In the genomic region with DNA sequence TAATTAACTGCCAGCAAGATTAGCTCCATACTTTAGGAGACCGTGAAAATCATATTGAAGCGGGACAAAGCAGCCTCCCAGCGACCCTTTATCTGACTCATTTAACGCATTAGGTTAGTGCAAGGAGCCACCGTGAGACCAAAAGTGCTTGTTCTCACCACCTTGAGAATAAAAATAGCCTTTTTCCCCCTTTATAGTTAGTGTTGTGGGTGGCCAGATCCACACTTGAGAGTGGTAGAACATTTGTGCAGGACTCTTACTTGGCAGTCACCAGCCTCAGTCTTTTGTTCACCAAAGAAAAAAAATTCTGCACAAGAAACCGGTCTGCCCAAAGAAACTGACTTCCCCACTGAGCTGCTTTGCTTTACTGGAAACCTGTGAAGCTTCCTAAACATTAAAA, we compare ENCODE assay signal across 20 mouse cellular contexts. TPM values are rescaled to one million over a fixed set of nuclear protein-coding genes. Genes with fewer than 3 reads are reported as not detected.
A peak's percentile ranks its signal among the peaks of the same experiment; 100 is the strongest.
DNase-seq lines count a peak whose midpoint lies in the region; ATAC-seq lines count a peak whose summit lies in the region.
"Had no signal": no experiment of that assay in that cellular context is flagged by ENCODE, and none has a peak within 500 bp of the region (broad histone marks: within the 10 kb centered on the region; RNA-seq: fewer than 3 reads in every experiment).

No protein-coding gene starts in this region.

- H3K36me3 ChIP-seq in hindbrain, embryonic 11.5 days (ENCODE audit: control insufficient read depth, insufficient read depth, low read length): no peaks in the 10 kb centered on the region
- peaks cover 24% of the 10 kb centered on the region for H3K36me3 ChIP-seq in hindbrain, embryonic 13.5 days
- no peaks in the 10 kb centered on the region for H3K36me3 ChIP-seq in midbrain, embryonic 11.5 days (ENCODE audit: control insufficient read depth, insufficient read depth, low read length)
- H3K36me3 ChIP-seq in midbrain, embryonic 10.5 days: no peaks in the 10 kb centered on the region

- no peak overlapping the region for H3K4me3 ChIP-seq in hindbrain, embryonic 11.5 days (ENCODE audit: low read depth, low read length)
- no peak overlapping the region for H3K4me3 ChIP-seq in hindbrain, embryonic 13.5 days
- no peak overlapping the region for H3K4me3 ChIP-seq in midbrain, embryonic 11.5 days (ENCODE audit: low read depth, low read length)
- H3K4me3 ChIP-seq in midbrain, embryonic 10.5 days: no peak overlapping the region
- H3K4me3 ChIP-seq: embryonic facial prominence, embryonic 12.5 days; forebrain, embryonic 15.5 days; heart, embryonic 13.5 days had no signal

- peak; percentile 13 for DNase-seq in embryo, embryonic 10.5 days (ENCODE audit: low spot score)
- DNase-seq in embryo, embryonic 10 days (ENCODE audit: low spot score): no peak
- DNase-seq in hindbrain, embryonic 11.5 days (ENCODE audit: low spot score): peak; percentile 18
- DNase-seq in midbrain, embryonic 11.5 days (ENCODE audit: low spot score, missing footprints): peak; percentile 86
- no peak for DNase-seq in midbrain, embryonic 10.5 days (ENCODE audit: low spot score)
- no peak for DNase-seq in adrenal gland, postnatal 14 days
- DNase-seq: adrenal gland, adult 8-10 months; B cell, adult 2 months; cerebellum, adult 18-20 months; cerebellum, postnatal 10 days; gastrocnemius, postnatal 14 days; heart, postnatal 4 days had no signal

- WGBS in hindbrain, embryonic 11.5 days: 48% methylated on average over 6 of the region's 6 CpGs
- 25% methylated on average over 6 of the region's 6 CpGs for WGBS in hindbrain, embryonic 13.5 days
- WGBS in midbrain, embryonic 11.5 days: 44% methylated on average over 6 of the region's 6 CpGs
- WGBS in midbrain, embryonic 10.5 days: 62% methylated on average over 6 of the region's 6 CpGs

- H3K9me3 ChIP-seq in hindbrain, embryonic 11.5 days (ENCODE audit: control insufficient read depth, low read length): no peaks in the 10 kb centered on the region
- H3K9me3 ChIP-seq in hindbrain, embryonic 13.5 days: no peaks in the 10 kb centered on the region
- no peaks in the 10 kb centered on the region for H3K9me3 ChIP-seq in midbrain, embryonic 11.5 days (ENCODE audit: control insufficient read depth, low read length)
- H3K9me3 ChIP-seq in midbrain, embryonic 10.5 days (replicated peaks): no peaks in the 10 kb centered on the region
- H3K9me3 ChIP-seq: embryonic facial prominence, embryonic 12.5 days; forebrain, embryonic 15.5 days; G1E; heart, embryonic 13.5 days had no signal

- H3K9ac ChIP-seq in hindbrain, embryonic 11.5 days (ENCODE audit: low read depth, low read length): no peak overlapping the region
- H3K9ac ChIP-seq in hindbrain, embryonic 13.5 days: no peak overlapping the region
- H3K9ac ChIP-seq in midbrain, embryonic 11.5 days (ENCODE audit: low read length): no peak overlapping the region
- H3K9ac ChIP-seq: embryonic facial prominence, embryonic 12.5 days; forebrain, embryonic 15.5 days; heart, embryonic 13.5 days had no signal

- no peaks in the 10 kb centered on the region; the same call in 1 of the 2 replicates for H3K4me1 ChIP-seq in hindbrain, embryonic 11.5 days (replicated peaks; ENCODE audit: control insufficient read depth, insufficient read depth, low read length)
- H3K4me1 ChIP-seq in hindbrain, embryonic 13.5 days (replicated peaks): 0 out of 2 replicates have a peak, but pooled peaks cover 3% of the 10 kb centered on the region
- H3K4me1 ChIP-seq in midbrain, embryonic 11.5 days (ENCODE audit: control insufficient read depth, insufficient read depth, low read length): peaks cover 8% of the 10 kb centered on the region; the same call in 1 of the 2 replicates
- H3K4me1 ChIP-seq in midbrain, embryonic 10.5 days: peaks cover 17% of the 10 kb centered on the region
- H3K4me1 ChIP-seq: embryonic facial prominence, embryonic 12.5 days; forebrain, embryonic 15.5 days had no signal

- no peak for ATAC-seq in hindbrain, embryonic 11.5 days (ENCODE audit: low FRiP score)
- no peak for ATAC-seq in hindbrain, embryonic 13.5 days (ENCODE audit: low FRiP score)
- ATAC-seq in midbrain, embryonic 11.5 days (ENCODE audit: low FRiP score): no peak
- ATAC-seq: CD4-positive, CD25-positive, alpha-beta regulatory T cell, adult 4 months; forebrain, embryonic 15.5 days; hindbrain, embryonic 16.5 days; inflammation-experienced regulatory T-cells, adult 6 months had no signal

- H3K27ac ChIP-seq in hindbrain, embryonic 11.5 days (ENCODE audit: low read depth, low read length): no peak overlapping the region
- no peak overlapping the region for H3K27ac ChIP-seq in hindbrain, embryonic 13.5 days
- no peak overlapping the region for H3K27ac ChIP-seq in midbrain, embryonic 11.5 days (ENCODE audit: low read depth, low read length)
- no peak overlapping the region for H3K27ac ChIP-seq in midbrain, embryonic 10.5 days (replicated peaks)
- H3K27ac ChIP-seq: embryonic facial prominence, embryonic 12.5 days; forebrain, embryonic 15.5 days; heart, embryonic 13.5 days had no signal

- no peak overlapping the region for H3K4me2 ChIP-seq in hindbrain, embryonic 11.5 days (replicated peaks; ENCODE audit: low read depth, low read length)
- no peak overlapping the region for H3K4me2 ChIP-seq in hindbrain, embryonic 13.5 days
- no peak overlapping the region for H3K4me2 ChIP-seq in midbrain, embryonic 11.5 days
- H3K4me2 ChIP-seq: embryonic facial prominence, embryonic 12.5 days; forebrain, embryonic 15.5 days; heart, embryonic 13.5 days had no signal

- no peaks in the 10 kb centered on the region for H3K27me3 ChIP-seq in hindbrain, embryonic 11.5 days (ENCODE audit: control insufficient read depth, insufficient read depth, low read length)
- H3K27me3 ChIP-seq in hindbrain, embryonic 13.5 days: 0 out of 2 replicates have a peak, but pooled peaks cover 15% of the 10 kb centered on the region
- no peaks in the 10 kb centered on the region; the same call in none of the 2 replicates for H3K27me3 ChIP-seq in midbrain, embryonic 11.5 days (ENCODE audit: control insufficient read depth, insufficient read depth, low read length)
- peaks cover 19% of the 10 kb centered on the region for H3K27me3 ChIP-seq in midbrain, embryonic 10.5 days (ENCODE audit: low read depth, poor library complexity, severe bottlenecking)
- H3K27me3 ChIP-seq: embryonic facial prominence, embryonic 12.5 days; forebrain, embryonic 15.5 days; heart, embryonic 13.5 days had no signal

RNA-seq across cellular contexts. Expression of gene Abhd5, which starts 29.6 kb away (rescaled TPM):
- 21.9 and 23.7 TPM in 2 replicates for polyA plus RNA-seq in hindbrain, embryonic 11.5 days (2014; fragmentation: Nextera tagmentation; extraction: Ambion mirVana)
- polyA plus RNA-seq in hindbrain, embryonic 13.5 days (2015; fragmentation: Nextera tagmentation; extraction: Ambion mirVana): 21.2 and 21.5 TPM in 2 replicates
- 19.9 and 20.0 TPM in 2 replicates for polyA plus RNA-seq in midbrain, embryonic 11.5 days (2014; fragmentation: Nextera tagmentation; extraction: Ambion mirVana)
- polyA plus RNA-seq in midbrain, embryonic 10.5 days (2016; fragmentation: Nextera tagmentation; extraction: Ambion mirVana): 16.9 and 18.0 TPM in 2 replicates
- 72.9 and 79.9 TPM in 2 replicates for total RNA-seq in adrenal gland, postnatal 14 days (2021)

Comparison
In these comparisons a context has a peak if more than half of its experiments do, and no peak if none do; other contexts are left out.
1. DNase-seq: peak in embryo, embryonic 10.5 days (single experiment), hindbrain, embryonic 11.5 days (single experiment) and midbrain, embryonic 11.5 days (single experiment); none in embryo, embryonic 10 days (single experiment), midbrain, embryonic 10.5 days (single experiment) and adrenal gland, postnatal 14 days (single experiment).